Mouse (Mus musculus): Measurements from ENCODE around the gene Usf3. TPM values are rescaled to one million over a fixed set of nuclear protein-coding genes. Genes with fewer than 3 reads are reported as not detected.
A peak's percentile ranks its signal among the peaks of the same experiment; 100 is the strongest.

The Usf3 gene
- polyA plus RNA-seq, 1 experiment = 7.7 TPM

GRCm38 (mm10) chr16:44184769-44185168 is 11.7 kb downstream of the Usf3 start:
- WGBS = 91% methylated on average over 3 of the region's 3 CpGs
- H3K27ac ChIP-seq (ENCODE audit: insufficient read depth, low read length) = no peak overlapping the region
- TF ChIP-seq CTCF (IDR thresholded peaks at IDR 0.05; ENCODE audit: extremely low read depth, insufficient read depth, insufficient read length, insufficient replicate concordance) = no peak
- TF ChIP-seq POLR2A (IDR thresholded peaks at IDR 0.05; ENCODE audit: low read depth, low read length) = no peak
- no peaks in the 10 kb centered on the region; the same call in 1 of the 2 replicates for H3K4me1 ChIP-seq (ENCODE audit: control insufficient read depth, insufficient read depth, insufficient read length)
- H3K27me3 ChIP-seq (ENCODE audit: control insufficient read depth, insufficient read depth, low read length) = no peaks in the 10 kb centered on the region
- H3K4me3 ChIP-seq (ENCODE audit: extremely low read depth, insufficient read depth, insufficient read length) = no peak overlapping the region
- H3K36me3 ChIP-seq (ENCODE audit: control insufficient read depth, insufficient read depth, low read length) = peaks cover 2% of the 10 kb centered on the region
- DNase-seq (ENCODE audit: low read depth in 1 of 2, low spot score in 2 of 2) = no peak

DNA sequence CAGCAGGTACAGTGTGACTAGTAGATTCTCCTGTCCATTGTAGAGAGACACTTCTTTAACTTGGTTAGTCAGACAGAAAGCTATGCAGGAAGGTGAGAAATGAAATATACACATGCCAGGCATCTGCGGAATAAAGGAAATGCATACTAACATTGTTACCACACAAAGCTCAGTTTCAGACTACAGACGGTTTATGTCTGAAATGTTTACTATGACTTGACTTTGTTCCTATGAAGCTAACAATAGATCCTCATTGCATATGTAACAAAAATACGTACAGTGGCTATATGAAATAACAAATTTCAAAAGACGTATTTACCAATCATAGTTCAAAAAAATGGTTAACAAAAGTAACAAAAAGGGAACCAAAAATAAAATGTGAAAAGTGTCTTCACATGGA is 14.1 kb downstream of the Usf3 start:
- 83% methylated on average over 4 of the region's 4 CpGs for WGBS

GRCm38 (mm10) chr16:44188766-44189165 is 15.7 kb downstream of the Usf3 start:
- Histone ChIP-seq H3K4me1 (ENCODE audit: control insufficient read depth, insufficient read depth, insufficient read length) (peaks cover 3% of the 10 kb centered on the region; the same call in 1 of the 2 replicates), H3K27me3 (ENCODE audit: control insufficient read depth, insufficient read depth, low read length) (no peaks in the 10 kb centered on the region), H3K4me3 (ENCODE audit: extremely low read depth, insufficient read depth, insufficient read length) (no peak overlapping the region), H3K27ac (ENCODE audit: insufficient read depth, low read length) (no peak overlapping the region), H3K36me3 (ENCODE audit: control insufficient read depth, insufficient read depth, low read length) (peaks cover 2% of the 10 kb centered on the region)
- 95% methylated on average over 3 of the region's 3 CpGs for WGBS
- TF ChIP-seq CTCF (IDR thresholded peaks at IDR 0.05; ENCODE audit: extremely low read depth, insufficient read depth, insufficient read length, insufficient replicate concordance) (no peak), POLR2A (IDR thresholded peaks at IDR 0.05; ENCODE audit: low read depth, low read length) (no peak)
- DNase-seq (ENCODE audit: low read depth in 1 of 2, low spot score in 2 of 2) = no peak

More for the DNA sequence above, 14.1 kb downstream of the Usf3 start:
- DNase-seq (ENCODE audit: low read depth in 1 of 2, low spot score in 2 of 2) = no peak
- H3K4me3 ChIP-seq (ENCODE audit: extremely low read depth, insufficient read depth, insufficient read length) = no peak overlapping the region
- H3K36me3 ChIP-seq (ENCODE audit: control insufficient read depth, insufficient read depth, low read length) = peaks cover 2% of the 10 kb centered on the region
- TF ChIP-seq CTCF (IDR thresholded peaks at IDR 0.05; ENCODE audit: extremely low read depth, insufficient read depth, insufficient read length, insufficient replicate concordance) (no peak), POLR2A (IDR thresholded peaks at IDR 0.05; ENCODE audit: low read depth, low read length) (no peak)
- peaks cover 3% of the 10 kb centered on the region; the same call in 1 of the 2 replicates for H3K4me1 ChIP-seq (ENCODE audit: control insufficient read depth, insufficient read depth, insufficient read length)
- H3K27me3 ChIP-seq (ENCODE audit: control insufficient read depth, insufficient read depth, low read length) = no peaks in the 10 kb centered on the region
- H3K27ac ChIP-seq (ENCODE audit: insufficient read depth, low read length) = no peak overlapping the region

DNA sequence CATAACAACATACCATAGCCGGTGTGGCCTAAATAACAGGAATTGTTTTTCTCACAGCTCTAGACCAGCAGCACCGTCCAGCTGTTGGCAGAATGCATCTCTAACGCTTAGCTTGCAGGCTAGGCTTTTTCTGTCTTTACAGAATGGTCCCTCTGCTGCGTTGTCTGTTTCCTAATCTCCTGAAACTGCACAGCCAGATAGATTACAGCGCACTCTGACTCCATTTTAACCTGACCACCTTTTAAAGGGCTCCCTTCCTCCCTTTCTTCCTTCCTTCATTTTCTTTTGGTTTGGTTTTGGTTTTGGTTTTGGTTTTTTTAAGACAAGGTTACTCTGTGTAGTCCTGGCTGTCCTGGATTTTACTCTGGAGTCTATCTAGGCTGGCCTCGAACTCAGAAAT is 17.0 kb downstream of the Usf3 start:
- H3K27ac ChIP-seq (ENCODE audit: insufficient read depth, low read length) = peak overlapping the region; percentile 42
- TF ChIP-seq CTCF (IDR thresholded peaks at IDR 0.05; ENCODE audit: extremely low read depth, insufficient read depth, insufficient read length, insufficient replicate concordance) = no peak
- TF ChIP-seq POLR2A (IDR thresholded peaks at IDR 0.05; ENCODE audit: low read depth, low read length) = no peak
- no peak for DNase-seq (ENCODE audit: low read depth in 1 of 2, low spot score in 2 of 2)
- no peaks in the 10 kb centered on the region for H3K27me3 ChIP-seq (ENCODE audit: control insufficient read depth, insufficient read depth, low read length)
- 46% methylated on average over 6 of the region's 6 CpGs for WGBS
- peaks cover 3% of the 10 kb centered on the region; the same call in 1 of the 2 replicates for H3K4me1 ChIP-seq (ENCODE audit: control insufficient read depth, insufficient read depth, insufficient read length)
- H3K4me3 ChIP-seq (ENCODE audit: extremely low read depth, insufficient read depth, insufficient read length) = no peak overlapping the region
- peaks cover 2% of the 10 kb centered on the region for H3K36me3 ChIP-seq (ENCODE audit: control insufficient read depth, insufficient read depth, low read length)

DNA sequence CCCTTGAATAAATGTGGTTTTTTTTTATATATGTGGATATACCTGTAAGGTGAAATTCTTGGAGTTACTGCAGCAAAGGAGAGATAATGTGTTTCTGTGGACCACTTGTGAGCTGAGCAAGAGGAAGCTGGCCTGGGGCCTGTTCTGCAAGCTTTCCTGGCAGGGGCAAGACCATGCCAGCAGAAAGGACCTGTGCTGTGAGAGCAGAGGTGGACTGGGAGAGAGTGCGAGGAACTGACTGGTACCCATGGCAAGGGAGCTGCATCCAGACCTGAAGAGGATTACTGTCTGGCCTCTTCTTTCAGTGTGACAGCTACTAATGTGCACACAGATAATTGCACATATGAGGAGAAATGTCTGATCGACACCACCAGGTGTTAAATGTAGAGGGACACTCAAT is 17.9 kb downstream of the Usf3 start:
- Histone ChIP-seq H3K4me1 (ENCODE audit: control insufficient read depth, insufficient read depth, insufficient read length) (peaks cover 3% of the 10 kb centered on the region; the same call in 1 of the 2 replicates), H3K27me3 (ENCODE audit: control insufficient read depth, insufficient read depth, low read length) (no peaks in the 10 kb centered on the region), H3K27ac (ENCODE audit: insufficient read depth, low read length) (no peak overlapping the region), H3K36me3 (ENCODE audit: control insufficient read depth, insufficient read depth, low read length) (peaks cover 2% of the 10 kb centered on the region), H3K4me3 (ENCODE audit: extremely low read depth, insufficient read depth, insufficient read length) (no peak overlapping the region)
- no peak for DNase-seq (ENCODE audit: low read depth in 1 of 2, low spot score in 2 of 2)
- TF ChIP-seq CTCF (IDR thresholded peaks at IDR 0.05; ENCODE audit: extremely low read depth, insufficient read depth, insufficient read length, insufficient replicate concordance) (no peak), POLR2A (IDR thresholded peaks at IDR 0.05; ENCODE audit: low read depth, low read length) (no peak)
- WGBS = 96% methylated on average over 2 of the region's 2 CpGs

DNA sequence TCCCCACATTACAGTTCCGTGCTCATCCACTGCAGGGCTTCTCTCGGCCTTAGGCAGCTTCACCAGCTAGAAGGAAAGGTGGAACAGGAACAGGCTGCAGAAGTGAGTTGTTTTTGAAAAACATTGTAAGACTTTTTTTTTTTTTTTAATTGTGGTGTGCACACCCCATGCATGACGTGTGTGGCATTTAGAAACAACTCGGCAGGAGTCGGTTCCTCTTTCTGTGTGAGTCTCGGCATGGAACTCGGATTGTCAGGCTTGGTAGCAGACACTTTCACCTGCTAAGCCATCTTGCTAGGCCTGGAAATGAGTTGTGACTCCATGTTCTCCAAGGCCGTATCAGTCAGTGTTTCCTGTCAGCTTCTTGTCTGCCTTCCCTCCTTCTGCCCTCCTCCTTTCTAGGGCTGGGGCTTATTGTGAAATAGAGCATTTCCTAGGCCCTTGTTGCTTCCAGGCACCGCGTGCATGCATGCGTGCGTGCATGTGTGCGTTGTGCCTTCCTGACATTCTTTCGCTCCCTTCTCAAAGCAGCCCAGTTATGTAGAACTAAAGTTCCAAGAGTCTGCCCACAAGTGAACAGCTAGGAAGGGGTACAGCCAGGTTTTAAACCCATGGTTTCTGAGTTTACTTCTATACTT is 26.1 kb downstream of the Usf3 start:
- peak overlapping the region; percentile 89 for H3K27ac ChIP-seq (ENCODE audit: insufficient read depth, low read length)
- no peak overlapping the region for H3K4me3 ChIP-seq (ENCODE audit: extremely low read depth, insufficient read depth, insufficient read length)
- DNase-seq (ENCODE audit: low read depth in 1 of 2, low spot score in 2 of 2) = peak; percentile 58 to 75
- H3K27me3 ChIP-seq (ENCODE audit: control insufficient read depth, insufficient read depth, low read length) = no peaks in the 10 kb centered on the region
- WGBS = 57% methylated on average over 14 of the region's 14 CpGs
- peaks cover 8% of the 10 kb centered on the region for H3K36me3 ChIP-seq (ENCODE audit: control insufficient read depth, insufficient read depth, low read length)
- no peak for TF ChIP-seq CTCF (IDR thresholded peaks at IDR 0.05; ENCODE audit: extremely low read depth, insufficient read depth, insufficient read length, insufficient replicate concordance)
- TF ChIP-seq POLR2A (IDR thresholded peaks at IDR 0.05; ENCODE audit: low read depth, low read length) = no peak
- peaks cover 18% of the 10 kb centered on the region for H3K4me1 ChIP-seq (ENCODE audit: control insufficient read depth, insufficient read depth, insufficient read length)

- Histone ChIP-seq H3K27ac (ENCODE audit: insufficient read depth, low read length) (no peak overlapping the region; the same call in 1 of the 2 replicates), H3K4me1 (ENCODE audit: control insufficient read depth, insufficient read depth, insufficient read length) (peaks cover 18% of the 10 kb centered on the region), H3K4me3 (ENCODE audit: extremely low read depth, insufficient read depth, insufficient read length) (no peak overlapping the region), H3K36me3 (ENCODE audit: control insufficient read depth, insufficient read depth, low read length) (peaks cover 10% of the 10 kb centered on the region), H3K27me3 (ENCODE audit: control insufficient read depth, insufficient read depth, low read length) (no peaks in the 10 kb centered on the region)
- no peak for DNase-seq (ENCODE audit: low read depth in 1 of 2, low spot score in 2 of 2)
- WGBS = 95% methylated on average over 4 of the region's 4 CpGs
- TF ChIP-seq CTCF (IDR thresholded peaks at IDR 0.05; ENCODE audit: extremely low read depth, insufficient read depth, insufficient read length, insufficient replicate concordance) (no peak), POLR2A (IDR thresholded peaks at IDR 0.05; ENCODE audit: low read depth, low read length) (no peak)
Observed at GRCm38 (mm10) chr16:44200146-44200545, 27.1 kb downstream of the Usf3 start.
